Mouse (Mus musculus): ENCODE measurements around the gene Ifnar1.

GRCm38 (mm10) chr16:91480517-91480916 lies 4.5 kb upstream of the Ifnar1 start:
- no peak for TF ChIP-seq POLR2A (IDR thresholded peaks at IDR 0.05; ENCODE audit: borderline replicate concordance, control insufficient read depth, low read depth, low read length)
- TF ChIP-seq CTCF (IDR thresholded peaks at IDR 0.05; ENCODE audit: control insufficient read depth, insufficient read depth, low read length): no peak

Measured in bone marrow, adult 2 months (tissue).